Mouse (Mus musculus): ENCODE measurements around the gene Pabpn1l. TPM values are rescaled to one million over a fixed set of nuclear protein-coding genes. Genes with fewer than 3 reads are reported as not detected.

Gene Pabpn1l
- polyA plus RNA-seq, 1 experiment from 2014 or later: not detected

DNA sequence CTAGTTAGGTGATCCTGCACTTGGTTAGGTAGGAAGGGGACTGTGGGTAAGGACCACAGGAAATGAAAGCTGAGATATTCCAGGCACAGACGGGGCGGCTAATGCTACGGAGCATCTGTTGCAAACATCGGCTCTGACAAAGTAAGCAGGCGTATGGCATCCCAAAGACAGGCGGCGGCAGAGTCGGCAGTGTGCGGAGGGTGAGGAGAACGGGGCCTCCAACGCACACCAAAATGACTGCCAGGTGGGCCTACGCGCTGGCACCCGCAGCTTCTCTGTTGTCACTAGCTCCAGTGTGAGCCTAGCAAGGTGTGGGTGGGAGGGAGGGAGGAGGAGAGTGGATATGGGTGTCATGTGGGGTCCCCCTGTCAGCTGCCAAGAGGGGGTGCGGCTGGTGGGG lies 18.9 kb upstream of the Pabpn1l start:
- WGBS: 78% methylated on average over 15 of the region's 15 CpGs
- no peaks in the 10 kb centered on the region for H3K36me3 ChIP-seq (ENCODE audit: control insufficient read depth, insufficient read depth, low read length)
- no peak for DNase-seq (ENCODE audit: low spot score)
- no peak overlapping the region for H3K27ac ChIP-seq (ENCODE audit: low read depth, low read length)
- H3K27me3 ChIP-seq (ENCODE audit: control insufficient read depth, insufficient read depth, low read length): no peaks in the 10 kb centered on the region
- ATAC-seq (ENCODE audit: insufficient read depth, low FRiP score, low TSS enrichment): no peak
- H3K9ac ChIP-seq (ENCODE audit: low read length): no peak overlapping the region
- peaks cover 19% of the 10 kb centered on the region for H3K4me1 ChIP-seq (ENCODE audit: control insufficient read depth, insufficient read depth, low read length)
- no peak overlapping the region for H3K4me2 ChIP-seq (ENCODE audit: low read depth)
- no peaks in the 10 kb centered on the region for H3K9me3 ChIP-seq (ENCODE audit: control insufficient read depth, low read length)
- H3K4me3 ChIP-seq (ENCODE audit: low read depth, low read length): no peak overlapping the region

DNA sequence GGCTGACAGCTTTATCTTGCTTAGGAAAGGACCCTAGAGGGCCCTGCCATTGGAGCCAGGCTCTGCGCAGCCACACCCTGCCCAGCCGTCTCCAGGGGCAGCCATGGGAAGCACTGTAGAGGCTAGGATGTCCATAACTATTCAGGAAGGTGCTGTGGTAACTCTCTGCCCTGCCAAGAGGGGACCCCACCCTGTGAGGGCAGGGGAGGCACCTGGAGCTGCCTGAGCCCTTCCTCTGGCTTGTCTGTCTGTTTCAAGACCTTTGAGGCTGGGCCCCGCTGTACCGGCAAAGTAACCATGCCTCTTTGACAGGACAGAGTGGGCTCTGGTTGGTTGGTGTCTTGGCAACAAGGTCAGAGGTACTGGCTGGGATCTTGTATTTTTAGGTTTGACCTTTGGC lies 18.3 kb upstream of the Pabpn1l start:
- H3K27ac ChIP-seq (ENCODE audit: low read depth, low read length): no peak overlapping the region
- peaks cover 19% of the 10 kb centered on the region for H3K4me1 ChIP-seq (ENCODE audit: control insufficient read depth, insufficient read depth, low read length)

DNA sequence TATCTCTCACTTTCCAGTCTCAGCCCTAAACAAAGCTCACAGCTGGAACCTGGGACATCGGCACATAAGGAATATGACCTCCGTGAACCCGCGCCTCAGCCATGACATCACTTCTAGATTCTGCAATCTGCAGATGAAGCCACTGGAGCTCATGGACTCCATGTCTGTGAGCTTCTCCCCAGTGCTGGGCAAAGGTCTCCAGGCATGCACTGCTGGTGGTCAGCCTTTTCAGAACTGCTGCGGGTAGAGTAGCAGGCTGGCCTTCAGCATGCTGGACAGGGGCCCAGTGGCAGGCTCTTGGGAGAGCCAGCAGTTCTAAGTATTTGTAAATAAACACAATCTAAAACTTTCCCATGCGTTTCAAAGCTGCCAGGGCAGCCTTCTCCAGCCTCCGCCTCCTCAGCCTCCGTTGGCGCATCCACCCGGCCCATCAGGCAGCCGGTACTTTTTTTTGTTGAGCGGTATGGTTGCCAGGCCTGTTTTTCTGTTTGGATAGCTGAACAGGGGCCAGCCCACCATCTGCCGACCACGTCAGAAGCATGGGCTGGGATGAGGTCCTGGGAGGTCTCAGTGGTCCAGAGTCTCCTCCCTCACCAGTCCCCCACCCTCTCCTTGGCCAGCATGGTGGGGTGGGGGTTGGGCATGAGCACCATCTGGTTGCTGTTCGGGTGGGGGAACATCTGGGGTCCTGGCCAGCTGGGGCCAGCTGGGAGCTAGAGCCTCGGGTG lies 17.1 kb upstream of the Pabpn1l start:
- ATAC-seq (ENCODE audit: insufficient read depth, low FRiP score, low TSS enrichment) (no peak), DNase-seq (ENCODE audit: low spot score) (peak; percentile 57)
- Histone ChIP-seq H3K9ac (ENCODE audit: low read length) (no peak overlapping the region), H3K36me3 (ENCODE audit: control insufficient read depth, insufficient read depth, low read length) (no peaks in the 10 kb centered on the region), H3K9me3 (ENCODE audit: control insufficient read depth, low read length) (no peaks in the 10 kb centered on the region), H3K27ac (ENCODE audit: low read depth, low read length) (no peak overlapping the region; the same call in 1 of the 2 replicates), H3K27me3 (ENCODE audit: control insufficient read depth, insufficient read depth, low read length) (no peaks in the 10 kb centered on the region), H3K4me1 (ENCODE audit: control insufficient read depth, insufficient read depth, low read length) (peaks cover 19% of the 10 kb centered on the region), H3K4me2 (ENCODE audit: low read depth) (no peak overlapping the region), H3K4me3 (ENCODE audit: low read depth, low read length) (no peak overlapping the region)
- WGBS: 41% methylated on average over 16 of the region's 16 CpGs

More for the DNA sequence above, 18.3 kb upstream of the Pabpn1l start:
- ATAC-seq (ENCODE audit: insufficient read depth, low FRiP score, low TSS enrichment) (no peak), DNase-seq (ENCODE audit: low spot score) (no peak)
- no peaks in the 10 kb centered on the region for H3K36me3 ChIP-seq (ENCODE audit: control insufficient read depth, insufficient read depth, low read length)
- no peak overlapping the region for H3K4me3 ChIP-seq (ENCODE audit: low read depth, low read length)
- H3K9ac ChIP-seq (ENCODE audit: low read length): no peak overlapping the region
- H3K4me2 ChIP-seq (ENCODE audit: low read depth): no peak overlapping the region
- no peaks in the 10 kb centered on the region for H3K9me3 ChIP-seq (ENCODE audit: control insufficient read depth, low read length)
- no peaks in the 10 kb centered on the region for H3K27me3 ChIP-seq (ENCODE audit: control insufficient read depth, insufficient read depth, low read length)
- WGBS: 67% methylated on average over 4 of the region's 4 CpGs

DNA sequence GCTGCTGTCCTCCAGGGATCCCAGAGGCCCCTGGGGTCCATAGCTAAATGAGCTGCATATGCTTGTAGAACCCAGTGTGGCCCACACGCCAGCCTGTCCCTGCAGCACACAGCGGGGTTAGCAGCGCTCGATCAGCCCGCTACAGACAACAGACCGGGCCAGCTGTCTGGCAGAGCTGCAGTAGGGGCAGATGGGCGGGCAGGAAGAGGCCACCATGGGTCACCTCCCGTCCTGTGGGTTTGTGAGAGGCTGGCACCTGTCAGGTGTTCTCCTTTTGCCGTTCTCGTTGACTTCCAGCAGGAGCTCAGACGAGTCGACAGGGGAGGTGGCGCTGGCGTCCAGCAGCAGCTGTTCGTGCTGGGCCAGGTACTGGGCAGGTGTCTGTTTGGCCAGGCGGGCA lies 16.1 kb upstream of the Pabpn1l start:
- DNase-seq (ENCODE audit: low spot score) (no peak), ATAC-seq (ENCODE audit: insufficient read depth, low FRiP score, low TSS enrichment) (no peak)
- no peaks in the 10 kb centered on the region for H3K9me3 ChIP-seq (ENCODE audit: control insufficient read depth, low read length)
- H3K27ac ChIP-seq (ENCODE audit: low read depth, low read length): 0 out of 2 replicates have a peak overlapping the region, but pooled peaks have one; percentile 53
- H3K9ac ChIP-seq (ENCODE audit: low read length): no peak overlapping the region
- H3K4me3 ChIP-seq (ENCODE audit: low read depth, low read length): no peak overlapping the region
- peaks cover 19% of the 10 kb centered on the region for H3K4me1 ChIP-seq (ENCODE audit: control insufficient read depth, insufficient read depth, low read length)
- H3K4me2 ChIP-seq (ENCODE audit: low read depth): no peak overlapping the region
- H3K27me3 ChIP-seq (ENCODE audit: control insufficient read depth, insufficient read depth, low read length): no peaks in the 10 kb centered on the region
- H3K36me3 ChIP-seq (ENCODE audit: control insufficient read depth, insufficient read depth, low read length): no peaks in the 10 kb centered on the region
- WGBS: 60% methylated on average over 16 of the region's 16 CpGs

DNA sequence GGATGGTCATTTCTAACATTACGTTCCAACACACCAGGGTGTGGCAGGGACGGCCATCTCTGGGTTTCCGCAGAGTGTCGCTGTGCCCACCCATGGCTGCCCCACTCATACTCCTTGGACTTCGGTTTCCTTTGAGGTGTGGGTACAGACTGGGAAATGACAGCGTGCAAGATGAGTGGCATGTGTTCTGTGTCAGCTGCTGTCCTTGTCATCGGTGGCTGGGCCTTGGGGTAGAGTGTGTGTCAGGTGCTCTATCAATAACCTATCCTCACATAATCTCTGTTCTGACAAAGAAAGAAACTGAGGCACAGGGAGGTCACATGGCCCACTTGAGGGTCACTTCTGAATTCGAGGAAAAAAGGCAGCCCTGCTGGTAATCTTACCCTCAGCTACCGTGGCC lies 14.7 kb upstream of the Pabpn1l start:
- WGBS: 91% methylated on average over 9 of the region's 9 CpGs

DNA sequence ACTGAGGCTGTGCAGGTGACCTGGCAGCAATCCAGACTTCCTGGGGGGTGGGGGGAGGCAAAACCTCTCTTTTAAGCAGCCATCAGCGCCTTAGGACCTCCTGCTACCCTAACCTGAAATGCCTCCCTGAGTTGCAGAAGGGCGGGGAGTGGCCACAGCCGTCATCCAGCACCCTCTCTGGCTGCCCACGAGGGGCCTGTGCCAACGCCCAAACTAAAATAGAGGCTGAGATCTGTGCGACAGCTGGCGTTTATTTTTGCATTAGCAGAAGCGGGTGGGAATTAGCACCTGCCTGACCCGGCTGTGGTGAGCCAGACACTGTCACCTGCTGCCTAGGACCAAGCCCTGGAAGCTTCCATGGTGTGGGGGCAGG lies 14.2 kb upstream of the Pabpn1l start:
- no peaks in the 10 kb centered on the region for H3K9me3 ChIP-seq (ENCODE audit: control insufficient read depth, low read length)
- H3K4me3 ChIP-seq (ENCODE audit: low read depth, low read length): no peak overlapping the region
- no peak for DNase-seq (ENCODE audit: low spot score)
- H3K27ac ChIP-seq (ENCODE audit: low read depth, low read length): no peak overlapping the region
- no peaks in the 10 kb centered on the region for H3K27me3 ChIP-seq (ENCODE audit: control insufficient read depth, insufficient read depth, low read length)
- no peak for ATAC-seq (ENCODE audit: insufficient read depth, low FRiP score, low TSS enrichment)
- H3K9ac ChIP-seq (ENCODE audit: low read length): no peak overlapping the region
- WGBS: 71% methylated on average over 9 of the region's 9 CpGs
- no peak overlapping the region for H3K4me2 ChIP-seq (ENCODE audit: low read depth)
- H3K36me3 ChIP-seq (ENCODE audit: control insufficient read depth, insufficient read depth, low read length): no peaks in the 10 kb centered on the region; the same call in 1 of the 2 replicates
- H3K4me1 ChIP-seq (ENCODE audit: control insufficient read depth, insufficient read depth, low read length): peaks cover 19% of the 10 kb centered on the region

More for the DNA sequence above, 14.7 kb upstream of the Pabpn1l start:
- Histone ChIP-seq H3K4me1 (ENCODE audit: control insufficient read depth, insufficient read depth, low read length) (peaks cover 19% of the 10 kb centered on the region), H3K4me3 (ENCODE audit: low read depth, low read length) (no peak overlapping the region), H3K4me2 (ENCODE audit: low read depth) (no peak overlapping the region), H3K36me3 (ENCODE audit: control insufficient read depth, insufficient read depth, low read length) (no peaks in the 10 kb centered on the region; the same call in 1 of the 2 replicates), H3K27ac (ENCODE audit: low read depth, low read length) (no peak overlapping the region), H3K9ac (ENCODE audit: low read length) (no peak overlapping the region), H3K27me3 (ENCODE audit: control insufficient read depth, insufficient read depth, low read length) (no peaks in the 10 kb centered on the region), H3K9me3 (ENCODE audit: control insufficient read depth, low read length) (no peaks in the 10 kb centered on the region)
- DNase-seq (ENCODE audit: low spot score) (no peak), ATAC-seq (ENCODE audit: insufficient read depth, low FRiP score, low TSS enrichment) (no peak)

DNA sequence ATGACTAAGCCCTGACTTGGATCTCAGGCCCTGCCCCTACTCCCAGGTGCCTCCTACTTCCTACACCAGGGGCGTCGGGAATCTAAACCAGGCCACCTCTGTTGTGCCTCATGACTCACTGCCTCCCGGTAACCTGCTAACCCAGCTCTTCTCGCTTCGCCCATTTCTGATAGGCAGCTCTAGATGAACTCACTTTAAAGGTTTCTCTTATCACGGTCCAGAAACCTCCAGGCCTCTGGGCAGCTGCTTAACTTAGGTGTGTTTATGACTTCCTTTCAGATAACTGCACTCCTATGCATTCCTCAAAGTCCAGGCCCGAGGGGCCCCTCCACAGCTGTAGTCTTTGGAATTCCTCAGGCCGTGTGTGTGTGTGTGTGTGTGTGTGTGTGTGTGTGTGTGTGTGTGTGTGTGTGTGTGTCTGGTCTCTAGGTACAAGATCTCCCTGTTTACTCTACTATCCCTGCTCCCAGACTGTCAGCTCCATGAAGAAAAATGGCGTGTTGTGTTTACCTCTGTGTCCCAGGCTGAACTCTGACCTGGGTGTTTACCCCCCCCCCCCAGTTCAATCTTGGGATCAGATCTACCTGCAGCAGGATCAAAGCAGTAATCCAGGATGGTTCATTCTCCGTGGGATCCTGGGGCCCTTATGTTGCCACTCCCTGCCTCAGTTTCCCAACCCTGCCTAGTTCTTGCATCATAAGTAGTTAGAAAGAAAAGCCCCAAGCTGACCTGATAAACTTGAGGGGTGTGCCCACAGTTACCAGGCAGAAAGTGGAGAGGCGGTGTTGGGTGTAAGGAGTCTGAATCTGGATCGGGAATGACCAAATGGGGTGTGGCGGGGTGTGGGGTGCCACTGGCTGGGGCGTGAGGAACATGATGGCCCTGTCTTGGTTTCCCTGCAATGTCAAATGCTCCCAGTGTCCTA lies 13.6 kb upstream of the Pabpn1l start:
- Histone ChIP-seq H3K27ac (ENCODE audit: low read depth, low read length) (no peak overlapping the region), H3K4me1 (ENCODE audit: control insufficient read depth, insufficient read depth, low read length) (peaks cover 19% of the 10 kb centered on the region), H3K4me3 (ENCODE audit: low read depth, low read length) (no peak overlapping the region), H3K4me2 (ENCODE audit: low read depth) (no peak overlapping the region), H3K9me3 (ENCODE audit: control insufficient read depth, low read length) (no peaks in the 10 kb centered on the region), H3K36me3 (ENCODE audit: control insufficient read depth, insufficient read depth, low read length) (no peaks in the 10 kb centered on the region; the same call in 1 of the 2 replicates), H3K9ac (ENCODE audit: low read length) (no peak overlapping the region), H3K27me3 (ENCODE audit: control insufficient read depth, insufficient read depth, low read length) (no peaks in the 10 kb centered on the region)
- ATAC-seq (ENCODE audit: insufficient read depth, low FRiP score, low TSS enrichment) (no peak), DNase-seq (ENCODE audit: low spot score) (no peak)
- WGBS: 69% methylated on average over 14 of the region's 14 CpGs

DNA sequence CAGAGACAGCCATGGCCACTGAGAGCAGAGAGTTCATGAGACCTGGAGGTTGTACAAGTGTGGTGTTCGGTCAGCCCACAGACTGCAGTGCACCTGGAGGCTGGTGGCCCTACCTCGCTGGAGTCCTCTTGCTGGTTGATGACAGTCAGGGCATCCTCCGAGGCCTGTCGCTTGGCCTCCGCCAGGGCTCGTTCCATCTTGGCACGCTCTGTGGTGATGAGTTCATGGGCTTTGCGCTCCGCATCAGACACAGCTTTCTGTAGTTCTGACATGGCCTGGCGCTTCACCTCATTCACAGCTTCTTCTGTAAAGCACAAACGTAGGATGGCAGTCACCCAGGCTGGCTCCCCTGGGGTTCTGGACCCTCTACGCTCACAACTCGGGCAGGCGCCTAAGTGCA lies 10.7 kb upstream of the Pabpn1l start:
- Histone ChIP-seq H3K4me3 (ENCODE audit: low read depth, low read length) (no peak overlapping the region), H3K9ac (ENCODE audit: low read length) (no peak overlapping the region), H3K9me3 (ENCODE audit: control insufficient read depth, low read length) (no peaks in the 10 kb centered on the region), H3K36me3 (ENCODE audit: control insufficient read depth, insufficient read depth, low read length) (no peaks in the 10 kb centered on the region; the same call in 1 of the 2 replicates), H3K27ac (ENCODE audit: low read depth, low read length) (no peak overlapping the region), H3K4me1 (ENCODE audit: control insufficient read depth, insufficient read depth, low read length) (no peaks in the 10 kb centered on the region; the same call in 1 of the 2 replicates), H3K4me2 (ENCODE audit: low read depth) (no peak overlapping the region), H3K27me3 (ENCODE audit: control insufficient read depth, insufficient read depth, low read length) (no peaks in the 10 kb centered on the region)
- DNase-seq (ENCODE audit: low spot score) (no peak), ATAC-seq (ENCODE audit: insufficient read depth, low FRiP score, low TSS enrichment) (no peak)
- WGBS: 95% methylated on average over 14 of the region's 14 CpGs

All from neural tube, embryonic 11.5 days (tissue).